8 mouse cellular contexts compared by ENCODE assay signal in genomic region chr1:156741482-156742411, GRCm38 (mm10). TPM values are rescaled to one million over a fixed set of nuclear protein-coding genes. Genes with fewer than 3 reads are reported as not detected.
DNase-seq lines count a peak whose midpoint lies in the region; ATAC-seq and TF ChIP-seq lines count a peak whose summit lies in the region.

No protein-coding gene starts in this region.

- no peaks in the 10 kb centered on the region for H3K4me1 ChIP-seq in ES-Bruce4 (ENCODE audit: control insufficient read depth, insufficient read depth, low read length)
- H3K4me1 ChIP-seq in bone marrow macrophage, adult 2 months (ENCODE audit: control insufficient read depth, insufficient read depth, low read length) = no peaks in the 10 kb centered on the region

- H3K9ac ChIP-seq in ES-Bruce4 (ENCODE audit: low read depth, poor library complexity, severe bottlenecking) = no peak overlapping the region

- no peak for TF ChIP-seq POLR2A in ES-Bruce4 (IDR thresholded peaks at IDR 0.05; ENCODE audit: insufficient read depth, low read length)
- no peak for TF ChIP-seq POLR2A in bone marrow macrophage, adult 2 months (IDR thresholded peaks at IDR 0.05; ENCODE audit: borderline replicate concordance, low read depth, low read length)

- no peak overlapping the region for H3K27ac ChIP-seq in ES-Bruce4 (ENCODE audit: insufficient read depth, low read length)
- H3K27ac ChIP-seq in bone marrow macrophage, adult 2 months (ENCODE audit: insufficient read depth, low read depth, low read length) = no peak overlapping the region

- TF ChIP-seq EP300 in ES-Bruce4 (IDR thresholded peaks at IDR 0.05; ENCODE audit: insufficient read depth, low read depth, low read length) = no peak

- peak; percentile 84 for TF ChIP-seq CTCF in ES-Bruce4 (IDR thresholded peaks at IDR 0.05; ENCODE audit: low read depth, low read length)
- TF ChIP-seq CTCF in bone marrow macrophage, adult 2 months (IDR thresholded peaks at IDR 0.05; ENCODE audit: low read depth, low read length) = peak; percentile 84

- no peak overlapping the region for H3K4me3 ChIP-seq in ES-Bruce4 (ENCODE audit: low read depth, low read length)
- no peak overlapping the region for H3K4me3 ChIP-seq in bone marrow macrophage, adult 2 months (ENCODE audit: insufficient read depth, low read length)

- DNase-seq in heart, postnatal 36 days = peak; percentile 69 to 75
- peak; percentile 81 to 83 for DNase-seq in layer of hippocampus, postnatal 10 days (ENCODE audit: low spot score in 2 of 2)
- DNase-seq in lung, postnatal 10 days = peak; percentile 77
- peak; percentile 71 for DNase-seq in ovary, postnatal 14 days (ENCODE audit: low spot score)
- DNase-seq in thymus, postnatal 10 days (ENCODE audit: low spot score in 2 of 2) = peak; percentile 33 to 61

- ATAC-seq in erythroblast, adult 5-6 weeks (replicated peaks; ENCODE audit: low FRiP score, poor library complexity, severe bottlenecking) = peak; percentile 65

- no peaks in the 10 kb centered on the region for H3K36me3 ChIP-seq in ES-Bruce4 (ENCODE audit: control insufficient read depth, insufficient read depth, low read length, poor library complexity, severe bottlenecking)

- H3K27me3 ChIP-seq in ES-Bruce4 (ENCODE audit: control insufficient read depth, insufficient read depth, low read length, poor library complexity, severe bottlenecking) = no peaks in the 10 kb centered on the region

- H3K9me3 ChIP-seq in ES-Bruce4 (replicated peaks; ENCODE audit: control insufficient read depth, insufficient read depth, low read length, poor library complexity, severe bottlenecking) = no peaks in the 10 kb centered on the region

- intact Hi-C loops in heart, postnatal 36 days (cut with DNase I) = loop anchor here (1.0 to 10.0 kb wide), 4 partner anchors 145 to 793 kb away; no protein-coding TSS in a partner anchor

RNA-seq across cellular contexts. Expression of gene Fam20b, which starts 22.9 kb away (rescaled TPM):
- polyA plus RNA-seq in ES-Bruce4 (2011; ENCODE audit: insufficient read depth, insufficient read length, low read depth, missing spikeins) = 22.1 and 23.5 TPM in 2 replicates
- 25.1 and 27.3 TPM in 2 replicates for polyA plus RNA-seq in bone marrow macrophage, adult 2 months (2012; ENCODE audit: insufficient read depth, insufficient read length, missing spikeins)
- 6.5 and 10.6 TPM in 2 replicates for total RNA-seq in erythroblast, adult 5-6 weeks (2015; ENCODE audit: low replicate concordance)
- 15.5 and 19.9 TPM in 2 replicates for total RNA-seq in erythroblast, adult 5-6 weeks (2017; ENCODE audit: low replicate concordance)
- 10 to 100 TPM; 55.4 to 56.6 TPM for total RNA-seq in heart, postnatal 36 days (2021)
- 10 to 100 TPM; 65.2 to 67.2 TPM for total RNA-seq in layer of hippocampus, postnatal 10 days (2021)
